Mouse (Mus musculus) embryonic fibroblast, embryonic 13.5 days (primary cell): ENCODE data around the gene Cbx7. TPM values are rescaled to one million over a fixed set of nuclear protein-coding genes. Genes with fewer than 3 reads are reported as not detected.

Experiments used
- H3K27ac ChIP-seq: 2 replicates; pipeline ENCODE4 v1.5.1; 2012; ENCODE audit warnings: low read length, control low read depth, inconsistent platforms; ENCODE audit not compliant: insufficient read depth
- H3K4me1 ChIP-seq: 2 replicates; pipeline ENCODE4 v1.6.1; 2011; ENCODE audit warnings: low read length; ENCODE audit not compliant: control insufficient read depth, insufficient read depth
- H3K4me3 ChIP-seq: 2 replicates; pipeline ENCODE4 v1.5.1; 2011; ENCODE audit warnings: mild to moderate bottlenecking, control low read depth, low read length; ENCODE audit not compliant: insufficient read depth
- CTCF ChIP-seq: IDR thresholded peaks from 2 replicates; pipeline ENCODE4 v1.5.1; 2011; ENCODE audit warnings: mild to moderate bottlenecking, control low read depth, low read length, moderate library complexity, borderline replicate concordance; ENCODE audit not compliant: insufficient read depth
- POLR2A ChIP-seq: IDR thresholded peaks from 2 replicates; pipeline ENCODE4 v1.6.1; 2011; ENCODE audit warnings: low read depth, mild to moderate bottlenecking, control low read depth, low read length, moderate library complexity
- polyA plus RNA-seq: library from polyadenylated mRNA; stranded (reverse); fragments of >200 nt; gene quantifications from 2 replicates; pipeline ENCODE4 v1.2.4, GENCODE M21; 2011; ENCODE audit warnings: low read depth; ENCODE audit not compliant: missing spikeins, insufficient read length

Cbx7 gene
- polyA plus RNA-seq, 1 experiment = 1.4 TPM

- no peak overlapping the region for H3K27ac ChIP-seq
- H3K4me1 ChIP-seq = no peaks in the 10 kb centered on the region
- H3K4me3 ChIP-seq = no peak overlapping the region
- TF ChIP-seq POLR2A (no peak), CTCF (no peak)
Measured at GRCm38 (mm10) chr15:79970491-79970890, 428 bp downstream of the Cbx7 start.

- TF ChIP-seq CTCF (no peak), POLR2A (no peak)
- H3K4me3 ChIP-seq = no peak overlapping the region
Measured at GRCm38 (mm10) chr15:79967346-79967745, 3.6 kb downstream of the Cbx7 start.

GRCm38 (mm10) chr15:79964376-79964775 is 6.5 kb downstream of the Cbx7 start:
- H3K4me1 ChIP-seq = no peaks in the 10 kb centered on the region
- no peak overlapping the region for H3K4me3 ChIP-seq
- TF ChIP-seq POLR2A = no peak
- no peak for TF ChIP-seq CTCF
- H3K27ac ChIP-seq = no peak overlapping the region

More at GRCm38 (mm10) chr15:79967346-79967745, 3.6 kb downstream of the Cbx7 start:
- H3K27ac ChIP-seq = no peak overlapping the region
- no peaks in the 10 kb centered on the region for H3K4me1 ChIP-seq

- Histone ChIP-seq H3K27ac (no peak overlapping the region), H3K4me1 (no peaks in the 10 kb centered on the region)
- TF ChIP-seq CTCF (no peak), POLR2A (no peak)
Measured at GRCm38 (mm10) chr15:79962661-79963060, 8.3 kb downstream of the Cbx7 start.

GRCm38 (mm10) chr15:79961366-79961921 is 9.5 kb downstream of the Cbx7 start:
- TF ChIP-seq POLR2A (no peak), CTCF (no peak)
- Histone ChIP-seq H3K4me1 (no peaks in the 10 kb centered on the region), H3K4me3 (no peak overlapping the region), H3K27ac (no peak overlapping the region)

More at GRCm38 (mm10) chr15:79962661-79963060, 8.3 kb downstream of the Cbx7 start:
- H3K4me3 ChIP-seq = no peak overlapping the region

- no peak overlapping the region for H3K27ac ChIP-seq
- H3K4me3 ChIP-seq = no peak overlapping the region
- TF ChIP-seq CTCF = no peak
- TF ChIP-seq POLR2A = no peak
- no peaks in the 10 kb centered on the region for H3K4me1 ChIP-seq
Measured at GRCm38 (mm10) chr15:79958418-79958817, 12.5 kb downstream of the Cbx7 start.

- Histone ChIP-seq H3K27ac (no peak overlapping the region), H3K4me1 (no peaks in the 10 kb centered on the region), H3K4me3 (no peak overlapping the region)
- TF ChIP-seq CTCF (no peak), POLR2A (no peak)
Measured at GRCm38 (mm10) chr15:79956559-79956958, 14.4 kb downstream of the Cbx7 start.

- TF ChIP-seq POLR2A (no peak), CTCF (no peak)
- H3K4me3 ChIP-seq = no peak overlapping the region
- H3K27ac ChIP-seq = no peak overlapping the region
- H3K4me1 ChIP-seq = peaks cover 17% of the 10 kb centered on the region
Measured at GRCm38 (mm10) chr15:79953470-79953869, 17.4 kb downstream of the Cbx7 start.

GRCm38 (mm10) chr15:79952504-79953231 is 18.3 kb downstream of the Cbx7 start:
- no peak overlapping the region for H3K4me3 ChIP-seq
- no peak overlapping the region for H3K27ac ChIP-seq
- no peak for TF ChIP-seq POLR2A
- peaks cover 17% of the 10 kb centered on the region for H3K4me1 ChIP-seq

- Histone ChIP-seq H3K4me3 (no peak overlapping the region), H3K27ac (no peak overlapping the region), H3K4me1 (peaks cover 17% of the 10 kb centered on the region)
- no peak for TF ChIP-seq POLR2A
- TF ChIP-seq CTCF = no peak
Measured at GRCm38 (mm10) chr15:79951730-79952503, 19.0 kb downstream of the Cbx7 start.
